Mouse (Mus musculus) kidney, postnatal 36 days (tissue): Measurements from ENCODE around the gene Ppil4.
A peak's percentile ranks its signal among the peaks of the same experiment; 100 is the strongest.

Source experiments
- DNase-seq, 2 experiments: peaks; one replicate each; pipeline ENCODE4 v3.0.0; 2021 to 2022; ENCODE audit warnings: mixed read lengths in 2 of 2

Gene Ppil4

GRCm38 (mm10) chr10:7824663-7825280 lies 32.1 kb downstream of the Ppil4 start:
- no peak for DNase-seq

DNA sequence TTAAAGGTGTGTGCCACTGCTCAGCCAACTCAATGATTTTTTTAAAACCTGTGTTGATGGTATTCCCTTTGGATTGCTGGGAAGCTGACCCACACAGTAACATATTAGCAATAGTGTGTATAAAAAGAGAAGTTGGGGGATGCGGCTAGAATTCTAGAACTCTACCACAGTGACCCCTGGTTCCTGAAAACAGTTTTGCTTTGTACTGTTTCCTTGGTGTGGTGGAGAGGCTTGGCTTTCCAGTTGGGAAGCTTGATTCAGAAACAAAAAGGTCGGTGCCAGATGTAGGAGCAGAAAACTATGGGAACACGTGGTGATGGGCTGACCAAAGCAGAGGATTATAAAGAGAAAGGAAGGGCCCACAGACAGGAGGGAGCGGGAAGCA lies 32.6 kb downstream of the Ppil4 start:
- no peak for DNase-seq

DNA sequence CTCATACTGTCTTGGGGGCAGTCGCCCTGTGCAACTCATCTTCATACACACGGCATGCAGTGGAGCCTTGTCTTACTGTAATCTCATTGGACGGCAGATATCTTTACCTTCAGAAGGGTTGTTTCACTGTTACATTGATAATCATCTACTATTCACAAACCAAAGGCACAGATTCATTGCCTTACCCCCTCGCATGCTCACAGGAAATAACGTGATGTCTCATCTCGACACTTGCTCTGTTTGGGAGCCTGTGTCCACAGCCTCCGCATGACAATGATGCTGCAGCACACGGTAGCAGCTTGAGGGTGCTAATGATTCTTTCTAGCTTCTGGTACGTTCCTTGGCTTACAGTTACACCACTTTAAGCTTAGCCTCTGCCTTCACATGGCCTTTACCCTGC lies 33.4 kb downstream of the Ppil4 start:
- DNase-seq = no peak

GRCm38 (mm10) chr10:7832171-7832676 lies 39.5 kb downstream of the Ppil4 start, which contains the start of gene Zc3h12d:
Gene Zc3h12d (plus strand): TSS chr10:7832470.
- peak; percentile 72 to 75 for DNase-seq

GRCm38 (mm10) chr10:7833377-7834165 lies 40.9 kb downstream of the Ppil4 start:
- peak in 1 of 2 experiments; percentile 9 for DNase-seq

DNA sequence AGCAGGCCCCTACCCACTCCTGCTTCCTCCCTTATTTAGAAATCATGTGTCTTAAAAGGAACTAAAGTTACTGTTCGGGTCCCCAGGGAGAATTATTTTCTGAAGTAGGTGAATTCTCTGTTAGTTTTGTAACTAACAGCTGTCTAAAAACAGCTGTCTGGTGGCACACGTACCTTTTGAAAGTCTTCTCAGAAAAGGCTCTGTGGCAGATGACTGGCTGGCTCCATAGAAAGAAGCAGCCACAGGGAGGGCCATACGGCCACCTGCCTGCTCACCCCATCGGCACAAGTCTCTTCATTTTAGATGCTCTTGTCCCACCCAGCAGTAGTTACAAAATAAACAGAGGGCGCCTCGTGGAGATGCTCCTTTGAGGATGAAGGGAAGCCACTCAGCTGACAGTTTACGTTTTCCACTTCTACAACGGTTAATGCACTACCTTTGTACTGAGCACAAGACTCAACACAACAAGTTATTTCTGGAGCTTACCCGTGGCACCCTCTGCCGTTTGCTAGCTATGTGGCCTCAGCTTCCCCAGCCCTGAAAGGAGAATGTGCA lies 42.1 kb downstream of the Ppil4 start:
- no peak for DNase-seq

DNA sequence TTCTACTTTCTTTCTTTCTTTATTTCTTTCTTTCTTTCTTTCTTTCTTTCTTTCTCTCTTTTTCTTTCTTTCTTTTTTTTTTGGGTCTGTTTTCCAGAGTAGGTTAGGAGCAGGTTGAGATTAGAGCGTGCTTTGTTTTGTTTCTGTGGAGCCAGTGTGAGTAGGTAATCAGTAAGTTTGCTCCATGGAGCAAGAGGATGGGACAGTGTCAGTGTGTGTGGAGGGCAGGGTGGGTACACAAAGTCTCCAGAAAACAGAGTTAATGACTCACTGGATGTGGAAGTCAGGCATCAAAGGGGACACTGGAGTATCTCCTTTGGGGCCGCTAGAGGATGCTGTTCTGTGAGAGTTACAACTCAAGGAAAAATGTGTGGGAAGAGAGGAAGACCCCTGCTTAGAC lies 44.2 kb downstream of the Ppil4 start:
- no peak for DNase-seq

DNA sequence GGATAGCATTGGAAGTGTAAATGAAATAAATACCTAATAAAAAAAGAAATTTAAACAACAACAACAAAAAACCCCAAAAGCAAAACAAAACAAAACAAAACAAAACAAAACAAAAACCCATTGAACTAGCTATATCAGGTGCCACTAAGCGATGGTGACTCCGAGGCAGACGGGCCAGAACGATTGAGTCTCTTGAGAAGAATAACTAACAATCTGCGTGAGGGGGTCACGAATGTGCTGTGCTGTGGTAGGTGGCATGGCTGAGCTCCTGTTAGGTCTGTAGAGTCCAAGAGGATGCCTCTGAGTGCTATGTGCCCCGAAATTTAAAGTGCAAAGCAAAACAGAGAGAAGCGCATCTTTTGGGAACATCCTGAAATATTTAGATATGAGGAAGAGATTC lies 44.8 kb downstream of the Ppil4 start:
- no peak for DNase-seq

- DNase-seq = peak in 1 of 2 experiments; percentile 16
These were observed 45.3 kb downstream of the Ppil4 start for GRCm38 (mm10) chr10:7838036-7838435.

DNA sequence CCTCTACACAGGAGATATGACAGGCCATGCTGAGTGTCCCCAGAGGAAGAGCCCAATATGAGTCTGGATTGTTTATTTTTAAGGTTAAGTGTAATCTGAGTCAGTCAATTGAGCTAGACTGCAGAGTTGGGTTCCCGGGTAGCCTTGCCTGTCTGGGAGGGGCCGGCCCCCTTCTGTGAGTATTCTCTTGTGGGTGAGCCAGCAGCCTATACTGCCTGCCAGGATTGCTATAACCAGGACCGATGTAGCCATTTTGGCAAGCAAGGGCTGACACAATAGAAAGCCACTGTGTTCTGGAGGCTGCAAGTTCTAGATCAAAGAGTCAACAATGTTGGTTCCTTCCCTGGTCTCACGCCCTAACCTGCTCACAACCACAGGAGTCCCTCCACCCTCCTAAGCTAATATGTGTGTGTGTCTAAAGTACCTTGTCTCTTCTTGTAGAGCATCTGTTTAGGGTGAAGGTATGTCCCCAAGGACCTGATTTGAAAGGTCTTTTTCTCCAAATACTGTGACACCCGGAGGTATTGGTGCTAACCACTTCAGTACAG lies 46.3 kb downstream of the Ppil4 start:
- no peak for DNase-seq

- DNase-seq = no peak
These were observed 47.1 kb downstream of the Ppil4 start for GRCm38 (mm10) chr10:7839551-7840352.

DNA sequence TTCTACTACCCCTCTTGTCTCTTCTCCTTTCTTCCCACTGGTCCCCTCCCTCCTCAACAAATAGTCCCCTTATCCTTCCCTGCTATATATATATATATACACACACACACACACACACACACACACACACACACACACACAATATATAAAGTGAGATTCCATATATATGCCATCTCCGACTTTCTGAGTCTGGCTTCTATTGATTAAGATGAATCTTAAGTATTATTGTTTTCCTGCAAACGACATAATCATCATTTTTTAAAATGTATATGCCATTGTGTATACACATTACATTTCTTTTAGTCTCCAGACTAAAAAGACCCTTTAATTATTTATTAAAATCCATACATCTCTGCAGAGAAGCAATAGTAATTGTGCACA lies 47.7 kb downstream of the Ppil4 start:
- DNase-seq = no peak

DNA sequence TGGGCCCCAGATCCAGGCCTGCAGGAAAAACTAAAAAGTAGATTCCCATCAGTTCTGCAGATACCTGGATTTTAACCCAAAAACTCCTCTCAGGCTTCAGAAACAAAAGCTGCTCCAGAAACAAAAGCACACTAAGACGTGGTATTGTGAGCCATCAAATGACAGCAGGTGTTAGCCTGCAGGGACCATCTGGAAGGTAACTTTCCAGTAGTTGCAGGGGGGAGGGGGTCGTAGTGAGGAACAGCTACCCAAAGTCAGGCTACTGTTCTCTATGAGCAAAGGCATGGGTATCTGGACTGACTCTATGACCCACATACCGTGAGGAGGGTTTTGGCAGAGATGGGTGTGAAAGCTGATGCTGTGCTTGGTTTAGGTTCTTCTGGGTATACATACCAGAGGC lies 48.1 kb downstream of the Ppil4 start:
- no peak for DNase-seq

GRCm38 (mm10) chr10:7841571-7842080 lies 48.9 kb downstream of the Ppil4 start:
- peak; percentile 74 to 77 for DNase-seq

DNA sequence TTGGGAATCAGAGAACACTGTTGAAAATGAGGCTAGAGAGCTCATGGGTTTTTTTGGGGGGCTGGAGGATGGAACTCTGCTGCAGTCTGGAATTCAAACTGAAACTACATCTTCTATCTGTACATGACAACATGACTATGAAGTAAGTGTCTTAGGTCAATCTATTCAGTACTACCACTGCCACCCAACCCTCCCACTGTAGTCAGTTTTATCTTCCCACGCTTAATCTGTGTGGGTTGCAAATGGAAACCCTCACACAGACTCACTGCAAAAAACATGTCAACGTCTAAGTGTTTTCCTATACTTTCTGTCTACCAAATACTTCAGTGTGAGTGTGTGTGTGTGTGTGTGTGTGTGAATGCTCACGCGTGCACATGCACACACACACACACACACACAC lies 50.5 kb downstream of the Ppil4 start:
- no peak for DNase-seq

- DNase-seq = no peak
These were observed 51.5 kb downstream of the Ppil4 start for GRCm38 (mm10) chr10:7844161-7844560.

DNA sequence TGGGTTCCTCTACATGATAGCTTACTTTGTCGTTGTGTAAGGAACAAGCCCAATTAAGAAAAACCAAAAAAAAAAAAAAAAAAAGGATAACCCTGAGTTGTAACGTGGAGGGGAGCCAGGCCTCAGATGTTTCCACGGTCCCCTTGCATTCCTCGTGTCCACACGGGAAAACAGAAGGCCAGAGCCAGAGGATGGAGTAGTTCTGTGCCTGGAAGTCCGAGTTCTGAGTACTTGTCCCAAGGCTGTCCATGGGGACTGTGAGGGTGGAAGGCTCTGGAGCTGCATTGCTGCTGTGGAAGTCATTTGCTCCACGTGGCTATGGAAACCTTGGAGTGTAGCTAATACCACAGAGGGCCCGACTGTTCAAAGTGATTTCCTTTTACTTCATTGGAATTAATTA lies 52.4 kb downstream of the Ppil4 start:
- DNase-seq = no peak

DNA sequence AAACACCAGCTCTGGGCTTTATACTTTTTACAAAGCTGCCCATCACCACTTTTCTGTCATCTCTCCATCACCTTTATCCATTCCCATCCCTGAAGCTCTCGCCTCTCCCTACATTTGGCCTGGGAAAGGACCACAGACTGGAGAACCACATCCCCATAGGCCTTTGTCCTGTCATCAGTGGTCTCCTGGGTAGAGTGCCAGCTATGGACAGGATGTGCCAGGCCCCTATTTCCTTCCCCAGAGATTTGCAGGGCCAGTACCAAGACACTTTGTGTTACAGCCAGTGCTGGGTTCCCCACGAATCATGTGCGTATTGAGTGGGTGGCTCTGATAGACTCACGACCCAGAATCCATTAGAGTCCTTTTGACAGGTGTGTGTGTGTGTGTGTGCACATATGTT lies 53.3 kb downstream of the Ppil4 start:
- DNase-seq = no peak

GRCm38 (mm10) chr10:7847166-7847605 lies 54.5 kb downstream of the Ppil4 start:
- no peak for DNase-seq

GRCm38 (mm10) chr10:7851891-7852290 lies 59.2 kb downstream of the Ppil4 start:
- no peak for DNase-seq

- no peak for DNase-seq
These were observed 67.8 kb downstream of the Ppil4 start for GRCm38 (mm10) chr10:7860494-7860893.

DNA sequence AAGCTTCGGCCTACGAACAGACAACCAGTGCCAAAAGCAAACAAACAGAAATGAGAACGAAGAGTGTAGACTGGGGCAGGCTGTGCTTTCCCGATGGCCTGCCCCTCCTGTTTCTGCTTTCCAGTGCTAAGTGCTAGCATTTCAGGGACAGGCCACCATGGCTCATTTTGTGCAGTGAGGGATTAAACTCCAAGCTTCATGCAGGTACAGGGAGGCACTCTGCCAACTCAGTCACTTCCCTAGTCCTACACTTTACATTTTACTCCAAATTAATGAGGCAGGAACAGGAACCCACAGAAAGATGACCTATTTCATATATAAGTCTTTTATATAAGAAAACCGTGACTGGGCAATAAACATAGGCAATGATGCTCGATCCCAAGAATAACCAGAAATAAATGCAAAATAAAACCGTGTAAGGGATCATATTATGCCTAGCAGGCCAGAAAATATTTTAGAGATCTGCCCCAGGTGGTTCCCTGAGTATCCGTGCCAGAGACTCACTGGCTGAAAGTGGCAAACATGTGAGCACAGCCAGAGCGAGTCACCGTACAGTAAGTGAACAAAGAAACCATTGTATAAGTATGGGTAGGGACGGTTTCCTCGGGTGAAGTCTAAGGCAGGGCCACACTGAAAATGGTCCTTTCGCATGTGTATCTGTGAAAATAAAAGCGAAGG lies 68.7 kb downstream of the Ppil4 start:
- no peak for DNase-seq
